Mouse (Mus musculus): ENCODE data around the gene Klra4.
"Not testable (repeated sequence)": the region's sequence is repeated elsewhere in the genome, so short reads cannot be mapped to it uniquely, and the experiment has no call there.

Gene Klra4

DNA sequence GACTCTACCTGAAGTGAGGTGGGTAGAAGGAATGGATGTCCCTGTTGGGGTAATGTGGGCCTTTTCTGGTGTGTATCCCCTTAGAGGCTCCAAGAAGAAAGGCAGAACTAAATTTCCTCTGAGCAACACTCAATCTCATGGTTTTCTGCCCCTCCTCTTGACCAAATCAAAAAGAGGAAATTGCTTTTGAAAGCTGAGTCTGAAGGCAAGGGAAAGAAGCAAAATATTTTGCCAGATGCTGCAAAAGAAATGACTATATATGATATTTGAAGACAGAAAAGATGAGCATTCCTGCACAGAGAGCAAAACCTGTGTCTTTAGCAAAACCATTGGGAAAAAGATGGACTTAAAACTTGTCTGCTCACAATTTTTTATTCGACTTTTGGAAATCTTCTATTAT is at the start of gene Klra4:
Gene Klra4 (minus strand): TSS at position 101 of the 400 bp plus-strand sequence.
- not testable (repeated sequence) for DNase-seq

DNA sequence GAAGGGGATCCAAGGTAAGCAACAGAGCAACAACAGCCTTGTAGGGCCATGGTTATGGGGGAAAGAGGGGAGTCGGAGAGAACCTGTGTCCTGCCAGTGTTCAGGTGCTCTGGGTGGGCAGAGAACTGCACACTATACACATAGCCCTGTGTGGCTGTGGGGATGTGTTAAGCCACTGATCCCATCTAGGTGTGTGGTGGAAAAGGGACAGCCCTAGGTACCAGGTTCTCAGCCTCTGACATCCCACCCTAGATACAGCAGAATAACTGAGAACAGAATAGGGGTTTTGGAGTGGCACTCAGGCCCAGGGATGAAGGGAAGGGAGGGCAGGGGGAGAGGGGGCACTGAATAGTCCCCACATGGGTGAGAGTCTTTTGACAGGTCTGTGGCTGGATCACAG is 43.4 kb upstream of the Klra4 start:
- no peak for DNase-seq

DNA sequence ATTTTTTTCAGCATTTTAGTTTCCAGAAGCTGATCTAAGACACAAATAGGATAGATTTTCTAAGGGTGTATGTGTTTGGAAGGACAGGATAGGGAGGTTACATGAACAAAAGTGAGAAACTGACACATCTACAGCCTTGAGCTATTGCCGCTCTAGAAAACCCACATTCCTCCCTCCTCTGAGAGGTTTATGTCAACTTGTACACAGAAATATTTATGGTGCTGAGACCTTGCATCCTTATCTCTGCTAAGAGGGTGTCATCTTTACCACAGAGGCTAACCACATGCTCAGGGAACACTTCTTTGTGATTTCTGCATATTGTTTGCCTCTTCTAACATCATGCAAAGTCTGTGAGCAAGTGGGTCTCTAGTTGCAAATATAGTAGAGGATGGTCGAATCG is 35.7 kb upstream of the Klra4 start:
- not testable (repeated sequence) for DNase-seq

DNA sequence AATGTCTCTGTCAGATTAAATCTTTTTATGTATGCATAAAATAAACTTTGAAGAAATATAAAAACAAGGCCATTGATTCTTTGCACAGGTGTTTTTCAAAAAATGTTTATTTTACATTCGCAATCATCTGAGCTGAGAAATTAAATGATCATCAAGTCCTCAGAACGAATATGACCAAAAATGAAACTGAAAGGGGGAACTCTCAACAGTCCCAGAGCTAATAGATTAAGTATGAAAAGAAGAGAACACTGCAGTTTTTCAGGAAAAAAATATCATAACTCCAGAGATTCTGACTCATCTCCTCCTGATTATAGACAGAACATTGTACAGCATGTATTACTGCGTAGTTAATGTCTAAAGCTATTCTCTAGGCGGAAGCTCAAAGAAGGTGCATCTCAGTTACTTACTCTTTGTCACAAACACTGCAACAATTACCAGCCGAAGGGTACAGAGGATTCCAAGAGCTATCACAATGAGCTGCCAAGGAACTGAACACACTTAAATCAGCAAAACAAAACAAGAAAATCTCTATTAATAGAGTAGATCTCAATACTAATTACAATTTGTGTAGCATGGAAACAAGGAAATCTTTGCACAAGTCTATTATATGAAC is 25.4 kb upstream of the Klra4 start:
- no peak for DNase-seq

DNA sequence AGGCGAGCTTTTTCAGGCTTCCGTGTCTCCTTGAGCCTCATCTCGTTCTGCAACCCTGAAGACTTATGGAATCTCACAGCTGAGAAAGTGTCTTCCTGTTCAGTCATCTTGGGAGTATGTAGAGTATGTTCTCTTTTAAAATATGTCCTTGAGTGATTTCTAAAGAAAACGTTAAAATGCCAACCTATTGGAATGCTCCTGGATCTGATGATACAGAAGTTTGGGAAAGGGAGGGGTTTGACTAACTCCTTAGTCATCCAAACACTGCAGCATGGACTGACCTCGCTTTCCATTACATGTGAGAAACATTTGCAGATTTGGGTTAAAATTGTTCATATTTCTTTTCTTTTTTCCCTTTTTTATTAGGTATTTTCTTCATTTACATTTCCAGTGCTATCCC is 1.9 kb downstream of the Klra4 start:
- no peak for DNase-seq

DNA sequence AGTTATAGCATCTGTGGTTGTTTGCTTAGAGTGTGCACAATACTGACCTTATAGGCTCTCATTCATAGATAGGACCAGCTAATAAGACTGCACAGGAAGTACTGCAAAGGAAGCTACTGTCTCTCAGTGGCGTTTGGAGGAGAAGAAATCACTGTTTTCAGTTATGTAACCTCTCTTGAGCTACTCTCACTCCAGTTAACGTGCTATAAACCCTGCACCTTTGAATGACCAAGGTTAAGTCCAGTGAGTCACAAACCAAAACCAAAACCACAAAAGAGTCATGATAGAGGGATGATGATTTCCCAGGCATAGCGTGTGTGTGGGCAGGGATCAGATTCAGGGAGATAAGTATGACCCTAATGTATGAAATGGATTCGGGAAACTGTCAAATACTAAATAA is 31.9 kb downstream of the Klra4 start:
- not testable (repeated sequence) for DNase-seq

DNA sequence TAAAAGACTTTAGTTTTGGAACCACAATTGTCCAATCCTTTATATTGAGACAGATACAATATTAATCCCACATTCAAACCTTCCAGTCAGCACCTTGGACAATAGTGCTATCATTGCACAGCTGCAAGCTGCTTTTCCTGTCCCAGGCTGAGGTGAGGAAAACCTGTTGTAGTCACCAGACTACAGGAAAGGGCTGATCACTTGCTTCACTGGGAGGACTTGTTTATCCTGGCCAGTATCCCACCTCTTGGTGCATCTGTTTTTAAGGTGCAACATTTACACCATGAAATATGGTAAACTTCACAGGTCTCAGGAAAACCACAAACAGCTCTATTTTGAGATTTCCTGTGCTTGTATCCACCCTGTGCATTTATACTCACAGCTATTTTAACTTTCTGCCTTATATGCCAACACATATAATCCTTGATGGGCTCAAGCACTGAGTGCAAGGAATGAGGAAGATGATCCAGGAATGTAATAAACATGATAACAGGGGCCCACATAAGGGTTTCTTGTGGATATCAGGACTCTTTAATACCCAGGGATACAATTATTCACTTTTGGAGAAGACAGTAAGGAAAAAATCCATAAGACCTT is 35.5 kb downstream of the Klra4 start:
- DNase-seq = not testable (repeated sequence)

DNA sequence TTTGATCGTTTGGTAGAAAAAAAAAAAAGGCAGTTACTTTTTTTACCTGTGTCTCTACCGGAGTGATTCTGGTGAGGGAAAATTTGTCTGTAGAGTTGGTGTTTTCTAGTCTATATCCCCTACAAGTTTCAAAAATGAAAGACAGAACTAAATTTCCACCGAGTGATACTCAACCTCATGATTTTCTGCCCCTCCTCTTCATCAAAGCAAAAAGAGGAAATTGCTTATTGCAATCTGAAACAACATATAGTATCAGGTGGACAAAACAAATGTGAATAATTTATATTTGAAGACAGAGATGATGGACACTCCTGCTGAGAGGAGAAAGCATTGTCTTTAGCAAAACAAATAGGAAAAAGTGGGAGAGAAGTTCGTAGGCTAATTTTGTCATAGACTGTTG is 40.2 kb downstream of the Klra4 start, which contains the start of gene Klra6:
Gene Klra6 (minus strand): TSS at position 101 of the 400 bp plus-strand sequence.
- no peak for DNase-seq
